Mouse (Mus musculus): ENCODE data around the gene Zbtb41.
"Not testable (repeated sequence)": the region's sequence is repeated elsewhere in the genome, so short reads cannot be mapped to it uniquely, and the experiment has no call there.

The Zbtb41 gene

DNA sequence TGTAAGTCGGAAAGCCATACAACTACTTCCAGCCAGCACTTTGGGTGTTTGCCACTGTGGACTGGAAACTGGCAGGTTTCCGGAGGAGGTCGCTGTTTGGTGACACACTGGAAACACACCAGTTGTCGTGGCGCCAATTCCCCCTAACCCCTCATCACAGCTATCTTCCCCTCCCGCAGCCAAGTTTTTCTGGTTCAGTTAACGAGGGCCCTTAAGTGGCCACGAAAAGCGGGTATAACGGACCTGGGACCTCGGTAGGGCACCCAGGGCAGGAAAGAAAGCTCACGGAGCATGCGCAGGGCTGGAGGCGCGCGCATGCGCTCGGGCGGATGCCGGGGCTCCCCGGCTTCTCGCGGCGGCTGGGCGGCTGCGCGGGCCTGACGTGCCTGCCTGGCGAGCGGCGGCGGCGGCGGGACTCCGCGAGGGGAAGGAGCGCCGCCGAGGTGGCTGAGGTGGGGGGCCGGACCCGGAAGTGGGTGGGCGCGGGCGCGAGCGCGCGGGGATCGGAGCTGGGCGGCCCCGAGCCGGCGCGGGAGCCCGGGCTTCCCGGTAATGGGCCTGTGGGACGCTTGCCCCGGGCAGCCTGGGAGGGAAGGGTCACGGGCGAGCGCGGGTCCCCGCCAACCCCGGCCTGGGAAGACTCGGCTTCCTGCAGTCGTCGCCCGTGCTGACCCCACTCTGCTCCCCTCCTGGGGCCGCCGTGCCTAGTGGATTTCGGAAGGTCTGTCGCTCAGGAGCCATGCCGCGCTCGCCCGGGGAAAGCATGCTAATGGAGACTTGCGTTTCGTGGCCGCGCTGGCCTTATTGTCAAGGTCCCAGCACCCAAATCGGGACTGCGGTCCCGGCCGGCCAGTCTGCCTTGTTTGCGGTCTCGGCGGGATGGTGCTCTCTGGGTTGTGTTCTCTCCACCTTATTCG lies at the start of gene Zbtb41:
Gene Zbtb41, plus strand, starts transcription at position 414 of the 917 bp plus-strand sequence.
- in situ Hi-C loops (cut with MseI, MboI) = no loop called here

DNA sequence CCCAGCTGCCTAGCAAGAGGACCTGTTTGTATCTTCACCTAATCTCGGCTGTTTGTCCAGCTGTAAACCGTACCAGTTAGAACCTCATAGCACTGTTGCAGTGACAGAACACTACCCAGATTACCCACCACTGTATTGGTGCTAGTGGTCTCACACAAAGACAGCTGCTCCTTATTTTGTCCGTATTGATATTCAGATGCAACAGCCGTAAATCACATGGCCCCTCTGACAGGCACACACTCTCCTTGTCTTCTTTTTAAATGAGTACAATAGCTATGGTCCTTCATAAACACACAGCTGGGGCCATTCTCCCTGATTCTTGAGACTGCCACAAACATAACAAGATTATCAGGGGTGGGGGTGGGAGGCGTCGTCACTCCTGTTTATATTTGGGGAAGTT lies 46.2 kb upstream of the Zbtb41 start:
- in situ Hi-C loops (cut with MseI, MboI) = no loop called here

DNA sequence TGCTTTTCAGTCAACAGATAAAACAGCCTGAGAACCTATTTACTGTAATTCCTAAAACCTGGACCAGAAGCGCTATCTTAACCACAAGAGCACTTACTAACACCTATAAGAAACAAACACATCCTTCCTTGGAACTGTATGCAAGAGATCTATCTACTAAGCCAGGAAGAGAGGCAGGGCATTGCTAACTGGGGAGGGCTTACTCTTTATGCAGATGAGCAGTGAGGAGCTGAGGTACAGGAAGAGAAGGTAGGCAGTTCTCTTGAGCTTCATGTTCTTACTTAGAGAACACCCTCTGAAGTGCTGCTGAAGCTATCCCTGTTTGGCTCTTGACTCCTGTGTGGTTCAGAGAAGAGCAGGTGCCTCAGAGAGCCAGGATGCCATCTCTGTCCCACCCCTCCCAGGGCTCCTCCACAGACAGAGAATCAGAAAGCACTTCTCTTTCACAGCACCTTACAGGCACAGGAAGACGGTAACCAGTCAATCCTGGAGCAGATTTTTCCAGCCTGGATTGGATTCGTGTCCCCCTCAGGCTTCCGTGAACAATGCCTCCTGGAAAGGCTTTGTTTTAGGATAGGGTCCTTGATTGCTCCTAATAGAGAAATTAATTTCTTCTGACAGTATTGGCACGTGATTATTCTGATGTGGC lies 45.3 kb upstream of the Zbtb41 start, which contains the start of gene Crb1:
Gene Crb1, minus strand, starts transcription at position 463 of the 649 bp plus-strand sequence.
- in situ Hi-C loops (cut with MseI, MboI) = no loop called here

DNA sequence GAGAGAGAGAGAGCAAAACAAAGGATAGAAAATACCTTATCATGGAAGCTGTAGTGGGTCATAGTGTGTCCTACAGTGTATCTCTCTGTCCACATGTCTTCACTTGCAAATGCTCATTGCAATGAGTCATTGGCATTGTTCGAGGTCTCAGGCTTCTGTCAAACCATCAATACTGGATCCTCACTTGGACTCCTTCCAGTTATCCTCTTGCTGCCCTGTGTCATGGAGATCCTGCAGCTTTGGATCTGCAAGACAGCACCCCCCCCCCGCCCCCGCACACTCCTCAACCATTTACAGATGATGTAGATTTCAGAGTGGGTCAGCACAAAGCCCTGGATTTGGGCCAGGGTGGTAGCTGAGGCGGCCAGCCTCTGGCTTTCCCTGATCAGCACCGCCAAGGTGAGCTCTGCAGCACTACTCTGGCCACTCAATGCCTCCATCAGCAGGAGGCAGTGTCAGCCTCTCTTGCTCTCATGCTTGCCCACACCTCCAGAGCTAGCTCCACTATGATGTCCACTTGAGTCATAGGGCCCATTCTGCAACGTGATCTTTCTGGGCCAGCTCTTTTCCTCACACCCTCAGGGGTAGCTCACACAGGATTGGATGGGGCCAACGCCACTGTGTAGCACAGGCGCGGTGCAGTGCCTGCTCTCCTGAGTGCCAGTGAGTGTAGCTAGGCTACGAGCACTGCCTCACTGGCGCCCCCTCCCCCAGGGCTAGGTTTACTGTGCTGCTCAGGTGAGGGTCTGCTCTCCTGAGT lies 43.0 kb upstream of the Zbtb41 start:
- in situ Hi-C loops (cut with MseI, MboI) = no loop called here

DNA sequence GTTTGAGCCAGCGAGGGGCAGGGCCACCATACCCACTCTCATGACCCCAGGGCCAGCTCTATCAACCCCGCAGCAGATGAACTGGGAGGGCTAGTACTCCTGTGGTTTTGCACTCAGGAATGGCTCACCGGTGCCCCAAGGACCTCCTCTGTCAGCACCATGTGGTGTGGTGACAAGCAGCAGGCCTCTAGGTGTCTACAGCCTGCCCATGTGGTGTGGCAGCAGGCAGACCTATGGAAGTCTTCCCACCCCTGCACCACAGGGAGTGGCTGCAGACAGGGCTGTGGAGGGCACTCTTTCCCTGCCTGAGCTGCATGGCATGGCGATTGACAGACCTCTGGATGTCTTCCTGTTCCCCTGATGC lies 42.5 kb upstream of the Zbtb41 start:
- in situ Hi-C loops (cut with MseI, MboI) = no loop called here

DNA sequence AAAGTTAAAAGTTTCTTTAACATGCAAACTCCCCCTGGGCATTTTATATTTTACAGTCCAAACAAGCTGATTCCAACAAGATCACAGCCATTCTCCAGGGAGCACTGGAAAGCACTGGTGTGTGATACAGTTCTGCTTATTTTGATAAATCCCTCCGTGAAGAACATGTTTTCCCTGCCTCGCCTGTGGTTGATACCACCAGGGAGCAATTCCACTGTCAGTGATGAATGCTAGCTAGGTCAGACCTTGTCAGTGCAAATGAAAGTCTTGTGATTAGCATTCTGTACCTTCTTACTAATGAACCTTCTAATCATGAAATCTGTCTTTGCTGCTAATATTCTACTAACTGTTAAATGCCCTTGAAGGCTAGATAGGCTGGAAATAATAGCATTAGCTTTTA lies 30.3 kb upstream of the Zbtb41 start:
- in situ Hi-C loops (cut with MseI, MboI) = no loop called here

DNA sequence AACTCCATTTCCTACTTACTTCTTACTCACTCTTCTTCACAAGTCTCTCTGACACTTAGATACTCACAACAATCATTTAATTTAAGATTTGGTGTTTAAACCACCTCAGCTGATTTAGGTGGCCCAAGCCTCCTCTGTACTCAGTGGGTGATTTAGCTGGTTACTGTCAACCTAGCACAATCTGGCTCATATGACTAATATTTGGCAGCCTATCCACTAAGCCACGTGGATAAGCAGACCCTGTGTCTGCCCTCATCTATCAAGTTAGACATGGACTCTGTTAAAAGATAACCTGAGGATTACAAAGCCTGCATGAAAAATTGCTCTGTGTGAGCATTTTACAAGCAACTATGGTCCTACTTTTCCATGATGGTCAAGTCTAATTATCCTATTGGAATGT lies 25.5 kb upstream of the Zbtb41 start:
- in situ Hi-C loops (cut with MseI, MboI) = no loop called here

DNA sequence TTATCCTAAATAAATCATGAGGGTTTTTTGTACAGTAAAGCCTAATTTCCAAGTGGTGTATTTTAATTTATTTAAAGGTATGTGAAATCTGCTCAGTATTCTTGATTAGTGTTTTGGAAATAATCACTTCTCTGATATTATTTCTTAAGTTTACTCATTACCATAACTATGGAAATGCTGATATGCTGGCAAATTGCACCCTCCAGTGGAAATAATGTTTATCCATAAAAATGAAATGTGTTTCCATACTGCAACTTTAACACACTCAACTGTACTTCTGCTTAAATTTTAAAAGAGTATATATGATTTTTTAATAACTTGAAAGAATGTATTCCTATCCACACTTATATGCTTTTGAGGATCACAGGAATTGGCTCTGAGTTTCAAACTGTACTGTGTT lies 16.3 kb upstream of the Zbtb41 start:
- in situ Hi-C loops (cut with MseI, MboI) = no loop called here

DNA sequence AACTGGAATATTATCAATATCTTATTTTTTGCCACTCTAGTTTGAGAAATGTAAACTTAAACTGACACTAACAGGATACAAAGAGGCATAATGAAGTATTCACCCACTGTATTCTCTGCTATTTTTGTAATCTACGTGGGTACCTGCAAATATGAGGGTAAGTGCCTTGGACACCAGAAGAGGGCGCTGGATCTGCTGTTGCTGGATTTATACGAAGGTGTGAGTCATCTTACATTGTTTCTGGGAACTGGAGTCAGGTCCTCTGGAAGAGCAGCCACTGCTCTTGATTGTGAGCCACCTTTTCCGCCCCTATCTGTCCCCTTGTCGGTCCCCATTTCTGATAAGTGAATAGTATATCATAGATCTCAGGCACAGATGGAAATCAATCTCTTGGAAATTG lies 14.4 kb upstream of the Zbtb41 start:
- in situ Hi-C loops (cut with MseI, MboI) = no loop called here

DNA sequence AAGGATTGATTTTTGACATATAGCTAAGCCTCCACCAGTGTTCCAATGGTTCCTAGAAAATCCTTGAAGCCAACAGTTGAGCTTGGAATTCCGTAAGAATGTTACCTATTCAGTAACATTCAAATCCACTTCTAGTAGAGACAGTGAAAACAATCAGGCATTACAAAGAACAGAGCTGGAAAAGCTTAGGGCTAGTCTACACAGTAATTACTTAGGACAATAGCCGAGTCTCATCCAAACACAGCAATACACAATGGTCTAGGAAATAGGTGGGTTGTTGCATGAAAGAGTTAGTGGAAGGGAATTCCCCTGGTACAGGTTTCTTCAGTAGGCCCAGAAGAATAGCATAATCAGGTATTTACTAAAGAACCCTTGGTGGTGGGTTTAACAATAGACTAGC lies 9.7 kb upstream of the Zbtb41 start:
- in situ Hi-C loops (cut with MseI, MboI) = not testable (repeated sequence)

DNA sequence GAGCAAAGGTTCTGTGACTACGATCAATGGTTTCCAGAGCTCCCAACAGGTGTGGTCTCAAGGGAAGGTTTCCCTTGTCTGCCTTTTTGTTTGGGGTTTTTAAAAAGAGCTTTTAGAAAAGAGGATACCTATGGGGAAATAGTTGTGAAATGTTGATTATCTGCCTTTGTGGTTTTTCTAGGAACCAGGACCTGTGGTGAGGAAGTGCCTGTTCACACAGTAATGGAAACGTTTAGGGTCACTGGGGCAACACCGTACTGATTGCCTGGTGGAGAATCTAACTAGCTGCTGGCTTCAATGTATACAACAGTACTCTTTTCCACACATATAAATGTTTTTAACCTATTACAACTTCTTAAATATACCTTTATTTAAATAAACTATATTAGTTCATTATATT lies 8.6 kb upstream of the Zbtb41 start:
- in situ Hi-C loops (cut with MseI, MboI) = no loop called here

DNA sequence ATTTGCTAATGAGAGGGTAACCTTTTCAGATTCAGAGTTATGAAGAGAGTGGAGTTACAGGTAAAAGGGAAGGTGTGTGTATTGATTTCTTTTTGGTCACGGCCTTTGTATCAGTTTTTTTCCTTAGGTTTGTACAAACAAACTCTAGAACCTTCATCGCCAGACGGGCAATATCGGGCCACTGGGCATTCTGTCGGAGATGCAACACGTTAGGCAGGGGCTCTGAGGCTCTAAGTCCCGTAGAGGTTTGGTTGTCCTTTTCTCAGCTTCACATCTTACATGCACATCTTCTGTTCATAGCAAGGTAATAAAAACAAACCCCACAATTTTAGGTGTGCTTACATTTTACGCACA lies 590 bp upstream of the Zbtb41 start:
- in situ Hi-C loops (cut with MseI, MboI) = no loop called here

DNA sequence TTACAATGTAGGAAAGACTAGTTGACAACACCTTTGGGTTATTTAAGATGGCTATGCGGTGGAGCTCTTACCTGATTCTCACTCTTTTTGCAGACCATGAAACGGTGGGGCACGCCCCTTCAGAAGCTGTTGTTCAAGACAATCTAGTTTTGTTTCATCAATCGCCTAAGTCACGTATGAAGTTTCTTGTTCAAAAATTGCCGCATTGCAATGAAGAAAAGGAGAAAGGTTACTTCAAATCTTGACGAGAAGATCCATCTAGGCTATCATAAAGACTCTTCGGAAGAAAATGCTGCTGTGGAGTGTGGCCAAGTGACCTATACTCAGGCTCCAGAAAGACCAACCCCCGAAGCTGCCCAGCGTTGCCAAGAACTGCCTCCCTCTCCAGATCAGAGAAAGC lies 853 bp downstream of the Zbtb41 start:
- in situ Hi-C loops (cut with MseI, MboI) = no loop called here

DNA sequence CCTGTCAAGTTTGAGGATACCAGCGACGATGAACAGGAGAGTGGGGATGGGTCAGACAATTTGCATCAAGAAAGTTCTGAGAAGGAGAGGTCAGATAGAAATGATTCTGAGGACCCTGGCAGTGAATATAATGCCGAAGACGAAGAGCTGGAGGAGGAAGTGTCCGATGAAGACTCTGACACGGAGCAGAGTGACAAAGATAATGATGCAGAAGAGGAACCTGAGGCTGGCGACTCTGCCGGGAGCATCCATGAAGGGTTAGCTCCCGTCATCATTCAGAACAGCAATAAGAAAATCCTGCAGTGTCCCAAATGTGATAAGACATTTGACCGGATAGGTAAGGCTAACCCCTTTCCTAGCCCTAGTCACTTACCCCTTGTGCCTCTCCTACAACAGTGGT lies 1.8 kb downstream of the Zbtb41 start:
- in situ Hi-C loops (cut with MseI, MboI) = no loop called here

DNA sequence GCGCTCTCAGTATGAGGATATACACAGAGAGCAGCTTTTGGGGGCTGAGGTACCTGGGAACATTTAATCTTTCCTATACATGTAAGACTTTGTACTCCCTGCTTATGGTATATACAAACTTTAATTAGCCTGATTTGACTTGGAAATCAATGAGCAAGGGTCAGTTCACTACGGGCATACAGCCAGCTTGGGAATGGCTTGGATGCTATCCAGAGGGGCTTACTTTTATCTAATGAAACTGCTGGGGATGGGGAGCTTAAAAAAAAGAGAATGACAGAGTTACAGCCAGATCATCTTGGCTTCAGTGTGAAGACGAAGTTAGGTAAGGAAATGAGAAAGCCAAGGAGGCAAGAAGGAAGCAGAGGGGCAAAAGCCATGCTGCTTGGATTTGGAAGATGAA lies 2.9 kb downstream of the Zbtb41 start:
- in situ Hi-C loops (cut with MseI, MboI) = no loop called here

DNA sequence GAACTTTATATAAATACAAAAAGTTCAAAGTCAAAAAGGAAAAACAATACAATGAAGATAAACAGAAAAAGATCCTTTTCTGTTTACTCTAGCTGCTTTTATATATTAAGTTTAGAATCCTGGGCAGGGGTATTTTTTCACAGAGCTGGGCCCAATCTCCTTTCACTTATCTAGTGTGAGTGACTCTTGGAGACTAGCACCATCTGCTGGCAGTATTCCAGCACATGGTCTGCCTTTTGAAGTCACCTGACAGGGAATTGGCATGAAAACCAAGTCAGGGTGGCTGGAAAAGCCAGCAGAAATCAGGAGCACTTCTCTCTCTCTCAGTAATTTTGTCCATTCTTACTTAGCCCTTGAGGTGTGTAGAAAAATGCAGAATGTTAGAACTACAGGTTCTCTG lies 16.3 kb downstream of the Zbtb41 start:
- in situ Hi-C loops (cut with MseI, MboI) = no loop called here

DNA sequence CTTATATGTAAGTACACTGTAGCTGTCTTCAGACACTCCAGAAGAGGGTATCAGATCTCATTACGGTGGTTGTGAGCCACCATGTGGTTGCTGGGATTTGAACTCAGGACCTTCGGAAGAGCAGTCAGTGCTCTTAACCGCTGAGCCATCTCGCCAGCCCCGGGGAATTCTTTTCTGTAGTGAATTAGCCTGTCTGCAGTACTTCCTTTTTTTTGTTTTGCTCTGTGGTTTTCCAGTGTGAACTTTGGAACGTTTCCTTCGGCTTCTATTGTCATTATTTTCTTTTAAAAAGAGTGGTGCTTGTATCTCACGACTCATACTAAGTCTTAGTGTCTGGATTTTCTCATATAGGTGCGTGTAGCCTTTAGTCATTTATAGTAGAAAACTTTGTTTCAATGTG lies 21.0 kb downstream of the Zbtb41 start:
- in situ Hi-C loops (cut with MseI, MboI) = not testable (repeated sequence)

DNA sequence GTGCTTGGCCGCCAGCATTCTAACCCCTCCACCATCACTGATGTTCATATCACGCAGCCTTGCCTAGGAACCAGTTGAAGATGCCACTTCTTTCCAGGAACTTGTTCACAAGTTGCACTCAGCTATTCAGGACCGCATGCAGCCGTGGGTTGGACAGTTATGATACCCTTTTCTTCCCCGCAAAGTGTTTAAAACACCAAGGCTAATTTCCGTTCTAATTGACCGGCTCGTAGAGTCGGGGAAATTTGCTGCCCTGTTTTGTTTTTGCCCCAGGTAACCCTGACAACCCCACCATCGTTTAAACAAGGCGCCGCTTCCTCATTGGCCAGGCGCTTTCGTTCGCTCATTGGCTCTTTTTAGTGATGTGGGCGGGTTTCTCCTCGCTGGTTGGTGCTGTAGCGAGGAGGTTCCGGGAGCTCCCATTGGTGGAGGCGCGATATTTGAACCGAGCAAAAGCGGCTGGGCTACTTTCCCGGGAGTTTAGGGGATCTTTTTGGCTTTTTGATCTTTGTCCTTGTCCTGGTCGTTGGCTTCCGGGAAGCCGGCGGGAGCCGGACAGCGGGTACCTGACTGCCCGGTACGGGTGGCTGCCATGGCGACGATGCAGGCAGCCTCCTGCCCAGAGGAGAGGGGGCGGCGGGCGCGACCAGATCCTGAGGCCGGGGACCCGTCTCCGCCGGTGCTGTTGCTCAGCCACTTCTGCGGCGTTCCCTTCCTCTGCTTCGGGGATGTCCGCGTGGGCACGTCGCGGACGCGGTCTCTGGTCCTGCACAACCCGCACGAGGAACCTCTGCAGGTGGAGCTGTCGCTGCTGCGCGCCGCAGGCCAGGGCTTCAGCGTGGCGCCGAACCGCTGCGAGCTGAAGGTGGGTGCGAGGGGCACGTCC lies 32.5 kb downstream of the Zbtb41 start, which contains the start of gene Aspm:
Gene Aspm, plus strand, starts transcription at position 433 of the 886 bp plus-strand sequence.
- in situ Hi-C loops (cut with MseI, MboI) = no loop called here

DNA sequence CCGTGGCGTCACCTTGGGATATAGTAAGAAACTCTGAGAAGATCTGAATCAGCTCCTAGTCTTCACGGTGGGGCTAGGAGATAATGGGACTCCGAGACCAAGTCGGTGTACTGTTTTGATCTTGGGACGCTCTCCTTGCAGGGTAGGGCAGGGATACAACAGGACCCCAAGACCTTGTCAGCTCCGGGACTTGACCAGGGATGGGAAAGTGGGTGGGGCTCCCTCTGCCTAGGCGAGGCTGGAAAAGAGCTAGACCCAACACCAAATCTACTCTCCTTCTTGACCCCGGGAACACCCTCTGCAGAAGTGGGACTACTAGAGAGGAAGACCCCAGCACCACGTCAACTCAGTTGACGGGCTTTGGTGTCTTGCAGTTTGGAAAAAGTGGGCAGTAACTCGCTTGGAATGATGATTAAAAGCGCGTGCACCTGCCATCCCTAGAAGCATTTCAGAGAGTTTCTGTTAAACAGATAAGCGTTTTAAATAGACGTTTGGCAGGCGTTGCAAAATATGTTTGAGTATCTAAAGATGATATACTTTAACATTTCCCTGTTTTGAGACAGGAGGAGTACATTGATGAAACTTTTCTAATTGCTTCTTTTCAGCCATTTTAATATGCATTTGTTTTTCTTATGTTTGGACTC lies 33.3 kb downstream of the Zbtb41 start:
- in situ Hi-C loops (cut with MseI, MboI) = no loop called here

DNA sequence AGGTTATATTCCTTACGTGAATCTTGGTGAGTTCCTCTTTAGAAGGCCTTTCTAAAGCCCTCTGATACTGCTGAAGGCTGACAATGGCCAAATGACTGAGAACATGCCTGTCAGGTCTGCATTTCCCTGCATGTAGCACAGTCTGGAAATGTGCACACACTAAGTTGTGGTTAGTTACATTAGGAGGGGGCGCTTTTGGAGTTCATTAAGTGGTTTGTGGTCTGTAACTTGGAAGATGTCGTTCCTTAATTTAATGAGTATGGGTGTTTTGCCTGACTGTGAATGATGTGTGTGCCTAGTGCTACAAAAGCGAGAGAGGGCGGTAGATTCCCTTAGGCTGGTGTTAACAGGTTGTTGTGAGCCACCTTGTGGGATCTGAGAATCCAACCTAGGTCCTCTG lies 38.7 kb downstream of the Zbtb41 start:
- in situ Hi-C loops (cut with MseI, MboI) = no loop called here

DNA sequence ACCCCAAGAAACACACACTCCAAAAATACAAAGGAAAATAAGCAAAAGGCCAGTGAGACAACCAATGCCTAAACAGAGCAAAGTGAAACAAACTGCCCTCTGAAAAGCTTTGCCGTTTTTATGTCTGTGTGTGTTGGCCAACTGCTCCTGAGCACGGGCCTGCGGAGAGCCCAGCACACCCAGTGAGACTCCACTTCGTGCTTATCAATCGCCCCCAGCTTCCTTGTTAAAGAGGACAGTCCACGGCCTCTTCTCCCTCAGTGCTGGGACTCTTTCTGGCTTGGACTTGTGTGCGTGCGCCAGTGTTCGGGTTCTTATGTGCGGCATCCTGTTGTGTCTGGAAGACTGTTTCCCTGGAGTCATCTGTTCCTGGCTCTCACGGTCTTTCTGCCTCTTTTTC lies 43.8 kb downstream of the Zbtb41 start:
- in situ Hi-C loops (cut with MseI, MboI) = no loop called here

All from mouse trophoblast stem cell (cell line).